Mouse (Mus musculus): ENCODE data around the gene Otulin.

Gene Otulin

GRCm38 (mm10) chr15:27630601-27631383 lies at the start of gene Otulin:
Otulin (minus strand) TSS chr15:27630693.
- peak; percentile 98 to 99 for DNase-seq (ENCODE audit: low spot score in 2 of 2)

DNA sequence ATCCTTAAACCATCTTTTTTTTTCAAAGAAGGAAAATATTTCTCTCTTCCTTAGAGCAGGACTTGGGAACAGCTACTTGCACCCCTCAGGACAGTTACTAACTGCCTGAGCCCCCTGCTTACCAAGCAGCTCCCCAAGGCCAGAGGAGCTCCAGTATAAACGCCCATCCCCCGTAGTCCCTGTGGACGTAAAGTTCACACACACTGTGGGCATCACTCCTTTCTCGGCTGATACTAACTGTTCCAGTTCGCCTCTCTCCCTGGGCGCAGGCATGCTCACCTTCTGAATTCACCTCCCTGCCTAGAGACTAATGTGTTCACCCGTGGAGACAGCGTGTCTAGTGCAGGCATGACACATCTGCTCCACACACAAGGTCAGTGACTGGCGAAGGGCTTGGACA lies 48.0 kb upstream of the Otulin start:
- no peak for DNase-seq (ENCODE audit: low spot score in 2 of 2)

GRCm38 (mm10) chr15:27677801-27678200 lies 47.3 kb upstream of the Otulin start:
- DNase-seq (ENCODE audit: low spot score in 2 of 2), result no peak

- DNase-seq (ENCODE audit: low spot score in 2 of 2), result no peak
Measured at GRCm38 (mm10) chr15:27676211-27676610, 45.7 kb upstream of the Otulin start.

- no peak for DNase-seq (ENCODE audit: low spot score in 2 of 2)
Measured at GRCm38 (mm10) chr15:27675122-27675521, 44.6 kb upstream of the Otulin start.

- no peak for DNase-seq (ENCODE audit: low spot score in 2 of 2)
Measured at GRCm38 (mm10) chr15:27674041-27674440, 43.5 kb upstream of the Otulin start.

- DNase-seq (ENCODE audit: low spot score in 2 of 2), result no peak
Measured at GRCm38 (mm10) chr15:27673151-27673550, 42.7 kb upstream of the Otulin start.

- DNase-seq (ENCODE audit: low spot score in 2 of 2), result no peak
Measured at GRCm38 (mm10) chr15:27672259-27672658, 41.8 kb upstream of the Otulin start.

GRCm38 (mm10) chr15:27671612-27672245 lies 41.2 kb upstream of the Otulin start:
- no peak for DNase-seq (ENCODE audit: low spot score in 2 of 2)

DNA sequence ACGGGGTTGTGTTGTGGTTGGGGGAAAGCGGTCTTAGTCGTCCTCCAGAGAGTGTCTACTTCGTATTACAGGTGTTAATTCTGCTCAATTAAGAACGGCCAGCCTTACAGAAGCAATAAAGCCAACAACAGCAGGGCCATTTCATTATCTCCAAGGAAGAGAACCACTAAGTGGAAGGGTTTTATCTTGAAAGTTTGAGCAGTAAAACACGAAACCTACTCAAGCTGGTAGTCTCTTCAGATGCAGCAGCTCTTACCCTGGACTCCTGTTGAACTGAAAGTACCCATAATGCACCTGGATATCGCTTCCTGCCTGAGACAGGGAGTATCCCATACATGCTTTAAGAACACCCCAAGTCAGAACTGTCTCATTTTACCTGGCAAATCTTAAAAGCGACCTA lies 40.2 kb upstream of the Otulin start:
- DNase-seq (ENCODE audit: low spot score in 2 of 2), result no peak

DNA sequence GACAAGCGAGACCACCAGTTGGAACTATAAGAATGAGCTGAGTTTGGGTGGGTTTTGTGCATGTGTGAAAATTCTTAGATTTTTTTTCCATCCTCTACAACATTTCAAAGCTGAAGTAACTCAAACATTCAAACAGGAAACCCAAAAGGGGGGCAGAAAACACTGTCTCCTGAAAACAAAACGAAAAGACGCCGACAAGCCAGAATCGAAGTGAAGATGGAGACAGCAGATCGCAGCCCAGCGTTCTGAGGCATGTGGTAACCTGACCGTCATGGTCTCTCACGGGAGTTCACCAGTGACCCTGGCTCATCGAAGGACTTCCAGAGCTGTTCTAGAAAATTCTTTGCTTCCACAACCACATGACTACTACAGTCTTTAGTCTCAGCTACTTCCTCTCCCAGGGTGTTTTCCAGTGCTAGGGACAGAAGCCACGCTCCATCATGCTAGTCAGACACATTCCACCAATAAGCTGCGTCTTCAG lies 39.5 kb upstream of the Otulin start:
- no peak for DNase-seq (ENCODE audit: low spot score in 2 of 2)

DNA sequence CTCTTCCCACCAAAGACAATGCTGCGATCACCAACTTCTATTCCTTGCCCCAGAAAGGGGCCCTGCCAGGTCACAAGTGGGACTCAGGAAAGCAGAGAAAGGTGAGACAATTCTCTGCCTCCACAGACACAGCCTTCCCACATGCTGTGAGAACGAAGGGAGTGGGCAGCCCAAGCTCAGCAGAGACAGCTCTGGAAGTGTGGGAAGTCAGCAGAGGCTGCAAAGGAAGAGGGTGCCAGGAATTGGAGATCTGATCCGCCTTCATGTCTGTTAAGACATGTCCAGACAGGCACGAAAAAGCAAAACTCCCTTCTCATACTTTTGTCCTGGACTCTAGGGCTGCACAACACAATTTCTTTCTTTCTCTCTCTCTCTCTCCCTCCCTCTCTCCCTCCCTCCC lies 38.8 kb upstream of the Otulin start:
- DNase-seq (ENCODE audit: low spot score in 2 of 2), result no peak

DNA sequence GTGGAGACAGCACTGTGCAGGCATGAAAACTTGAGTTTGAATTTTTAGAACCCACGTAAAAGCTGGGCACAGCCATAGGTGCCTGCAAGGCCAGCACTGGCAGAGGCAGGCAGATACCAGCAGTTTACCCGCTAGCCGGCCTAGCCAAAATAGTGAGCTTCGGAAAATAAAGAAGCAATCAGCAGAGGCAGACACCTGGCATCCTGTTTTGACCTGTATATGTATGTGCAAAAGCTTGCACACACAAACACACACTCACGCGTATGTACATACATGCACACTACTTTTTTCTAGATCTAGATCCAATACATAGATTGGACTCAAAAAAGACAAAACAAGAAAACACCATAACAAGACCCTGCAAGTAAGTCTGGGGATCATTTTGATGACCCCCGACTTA lies 38.1 kb upstream of the Otulin start:
- no peak for DNase-seq (ENCODE audit: low spot score in 2 of 2)

- DNase-seq (ENCODE audit: low spot score in 2 of 2), result no peak
Measured at GRCm38 (mm10) chr15:27668001-27668461, 37.5 kb upstream of the Otulin start.

DNA sequence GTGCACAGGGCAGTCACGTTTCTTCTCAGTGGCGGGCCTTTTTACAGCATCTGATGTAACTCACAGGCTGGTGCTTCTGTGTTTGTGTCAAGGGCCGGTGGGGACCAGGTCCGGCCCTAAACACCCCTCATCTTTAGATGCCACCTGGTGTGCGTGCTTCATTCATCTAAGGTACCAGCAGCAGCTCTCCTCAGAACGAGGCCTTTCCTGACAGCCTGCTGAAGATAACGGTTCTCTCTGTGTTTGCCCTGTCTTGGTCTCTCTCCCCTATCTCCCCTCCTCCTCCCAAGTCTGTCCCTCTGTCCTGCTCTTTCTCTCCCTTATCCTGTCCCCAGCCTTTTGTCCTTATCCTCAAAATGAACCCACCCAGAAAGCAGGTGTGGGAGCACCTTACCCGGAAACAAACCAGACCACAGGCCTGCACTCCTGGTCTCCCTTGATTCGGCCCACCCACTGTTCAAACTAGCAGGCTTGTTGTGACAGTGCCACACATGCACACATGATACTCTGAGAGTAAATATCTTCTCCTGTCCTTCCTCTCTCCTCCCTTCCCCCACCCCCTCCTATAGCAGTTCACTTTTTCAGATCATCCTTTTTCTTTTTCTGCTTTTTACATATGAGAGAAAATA lies 36.5 kb upstream of the Otulin start:
- DNase-seq (ENCODE audit: low spot score in 2 of 2), result no peak

GRCm38 (mm10) chr15:27665392-27665911 lies 35.0 kb upstream of the Otulin start:
- no peak for DNase-seq (ENCODE audit: low spot score in 2 of 2)

- DNase-seq (ENCODE audit: low spot score in 2 of 2), result no peak
Measured at GRCm38 (mm10) chr15:27664126-27664525, 33.6 kb upstream of the Otulin start.

- DNase-seq (ENCODE audit: low spot score in 2 of 2), result no peak
Measured at GRCm38 (mm10) chr15:27662699-27663098, 32.2 kb upstream of the Otulin start.

DNA sequence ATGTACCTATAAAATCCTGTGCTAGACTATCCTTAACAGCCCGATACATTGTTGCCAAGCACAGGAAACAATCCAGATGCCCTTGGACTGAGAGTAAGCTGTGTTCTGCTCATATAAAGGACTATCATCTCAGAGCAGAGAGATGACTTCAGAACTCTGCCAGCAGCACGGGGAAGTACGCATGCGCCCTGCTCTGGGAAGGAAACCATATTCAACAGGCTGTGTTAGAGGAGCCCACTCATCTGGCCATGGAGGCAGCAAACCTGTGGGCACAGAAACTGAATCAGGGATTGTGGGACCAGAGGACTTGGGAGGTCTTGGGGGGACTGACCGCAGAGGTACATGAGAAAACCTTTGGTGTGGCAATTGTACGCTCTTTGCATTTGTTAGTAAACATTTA lies 31.2 kb upstream of the Otulin start:
- DNase-seq (ENCODE audit: low spot score in 2 of 2), result no peak

GRCm38 (mm10) chr15:27659592-27660244 lies 29.2 kb upstream of the Otulin start:
- DNase-seq (ENCODE audit: low spot score in 2 of 2), result peak; percentile 62 to 79

DNA sequence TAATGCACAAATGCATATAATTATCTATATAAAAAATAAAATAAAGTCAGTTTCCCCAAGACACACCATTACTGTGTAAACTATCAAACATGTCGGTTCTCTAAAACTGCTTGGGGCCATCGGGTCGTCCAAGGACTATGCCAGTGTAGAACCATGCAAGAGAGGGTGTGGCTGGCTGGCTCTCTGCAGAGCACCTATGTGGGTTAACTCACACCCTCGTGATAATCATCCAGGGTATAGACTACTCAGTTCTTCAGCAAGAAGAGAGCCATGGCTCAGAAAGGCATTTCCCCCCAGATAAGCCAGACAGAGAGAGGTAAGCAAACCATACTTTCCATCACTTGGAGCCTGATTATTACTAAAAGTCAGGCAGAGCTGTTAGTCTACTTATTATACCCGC lies 28.6 kb upstream of the Otulin start:
- no peak for DNase-seq (ENCODE audit: low spot score in 2 of 2)

- no peak for DNase-seq (ENCODE audit: low spot score in 2 of 2)
Measured at GRCm38 (mm10) chr15:27658356-27658755, 27.9 kb upstream of the Otulin start.

Measured in urinary bladder, adult 18-20 months (tissue).